ENCODE assay signal across 9 mouse cellular contexts in the genomic region with DNA sequence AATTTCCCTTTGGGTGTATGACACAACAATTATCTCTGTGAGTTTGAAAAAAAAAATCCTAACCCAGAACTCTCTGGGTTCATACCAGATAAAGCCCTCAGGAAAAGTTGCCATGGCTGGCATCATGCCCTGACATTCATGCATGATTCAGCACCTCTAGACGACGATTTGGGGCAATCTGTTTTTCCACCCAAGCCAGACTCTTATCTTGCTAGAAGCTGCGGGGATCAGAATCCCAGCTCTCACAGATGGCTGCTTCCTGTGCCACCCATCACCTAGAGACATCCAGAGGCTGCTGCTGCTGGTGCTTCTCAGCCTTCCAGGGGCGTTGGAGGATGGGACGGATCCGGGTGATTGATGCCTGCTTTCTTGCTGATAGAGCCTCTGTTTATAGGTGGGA.
DNase-seq lines count a peak whose midpoint lies in the region; TF ChIP-seq lines count a peak whose summit lies in the region.
"Had no signal": no experiment of that assay in that cellular context is flagged by ENCODE, and none has a peak within 500 bp of the region (broad histone marks: within the 10 kb centered on the region; RNA-seq: fewer than 3 reads in every experiment).

No protein-coding gene starts in this region.

- no peaks in the 10 kb centered on the region for H3K36me3 ChIP-seq in limb, embryonic 10.5 days
- H3K36me3 ChIP-seq: midbrain, embryonic 12.5 days had no signal

- DNase-seq in retina, adult 2 months (ENCODE audit: low read depth, low spot score): peak; percentile 26
- DNase-seq in retina, embryonic 14.5 days (ENCODE audit: low spot score): no peak
- peak; percentile 81 for DNase-seq in cerebellum, adult 8-10 months
- DNase-seq in kidney, postnatal 14 days: peak; percentile 42
- DNase-seq in thymus, postnatal 25 days: no peak
- DNase-seq in limb, embryonic 10.5 days (ENCODE audit: low spot score): no peak
- no peak for DNase-seq in embryo, embryonic 9.5 days (ENCODE audit: extremely low spot score)

- no peaks in the 10 kb centered on the region for H3K9me3 ChIP-seq in limb, embryonic 10.5 days (replicated peaks)
- H3K9me3 ChIP-seq: midbrain, embryonic 12.5 days had no signal

- TF ChIP-seq POLR2A in olfactory bulb, adult 2 months (IDR thresholded peaks at IDR 0.05; ENCODE audit: insufficient read depth, low read depth, low read length): no peak

- no peak overlapping the region for H3K4me3 ChIP-seq in olfactory bulb, adult 2 months (ENCODE audit: insufficient read depth, low read depth, low read length)
- H3K4me3 ChIP-seq in limb, embryonic 10.5 days: no peak overlapping the region
- H3K4me3 ChIP-seq: midbrain, embryonic 12.5 days had no signal

- H3K27me3 ChIP-seq in limb, embryonic 10.5 days (ENCODE audit: low read depth, poor library complexity, severe bottlenecking): no peaks in the 10 kb centered on the region
- H3K27me3 ChIP-seq: midbrain, embryonic 12.5 days had no signal

- H3K4me1 ChIP-seq in olfactory bulb, adult 2 months (ENCODE audit: control insufficient read depth, insufficient read depth, low read length): peaks cover 3% of the 10 kb centered on the region
- H3K4me1 ChIP-seq in limb, embryonic 10.5 days: peaks cover 8% of the 10 kb centered on the region
- H3K4me1 ChIP-seq: midbrain, embryonic 12.5 days had no signal

- H3K27ac ChIP-seq in olfactory bulb, adult 2 months (ENCODE audit: insufficient read depth, low read depth, low read length): no peak overlapping the region
- H3K27ac ChIP-seq in limb, embryonic 10.5 days: no peak overlapping the region
- H3K27ac ChIP-seq: midbrain, embryonic 12.5 days had no signal

- WGBS in olfactory bulb, adult 2 months: 39% methylated on average over 6 of the region's 6 CpGs
- WGBS in limb, embryonic 10.5 days: 39% methylated on average over 6 of the region's 6 CpGs

- TF ChIP-seq CTCF in olfactory bulb, adult 2 months (IDR thresholded peaks at IDR 0.05; ENCODE audit: insufficient read depth, low read depth, low read length): 0 out of 2 replicates have a peak, but pooled peaks have one; percentile 10

Comparison
In these comparisons a context has a peak if more than half of its experiments do, and no peak if none do; other contexts are left out.
1. DNase-seq: peak in retina, adult 2 months (single experiment), cerebellum, adult 8-10 months (single experiment) and kidney, postnatal 14 days (single experiment); none in retina, embryonic 14.5 days (single experiment), thymus, postnatal 25 days (single experiment), limb, embryonic 10.5 days (single experiment) and embryo, embryonic 9.5 days (single experiment).